Mouse (Mus musculus): Measurements from ENCODE around the gene Trip11. TPM values are rescaled to one million over a fixed set of nuclear protein-coding genes. Genes with fewer than 3 reads are reported as not detected.

Trip11 gene
- polyA plus RNA-seq, 1 experiment from 2014 or later: 31.2 TPM

DNA sequence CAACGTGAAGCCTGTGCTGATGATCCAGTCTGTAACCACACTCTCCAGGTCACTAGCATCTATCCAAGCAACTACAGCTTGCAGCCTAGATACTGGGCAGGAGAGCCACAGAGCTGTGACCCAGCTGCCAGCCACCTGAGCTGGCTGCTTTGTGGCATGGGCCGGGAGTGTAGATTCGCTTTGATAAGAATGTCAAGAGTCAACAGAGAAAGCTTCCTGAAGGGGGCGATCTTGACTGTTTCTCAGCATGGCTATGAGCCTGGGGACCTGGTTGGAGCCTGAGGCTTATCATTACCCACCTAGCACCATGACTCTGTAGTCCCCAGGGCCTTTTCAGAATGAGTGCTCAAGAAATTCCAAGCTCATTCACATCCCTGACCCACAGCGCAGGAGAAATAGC, 96.3 kb downstream of the Trip11 start:
- 54% methylated on average over 5 of the region's 5 CpGs for WGBS
- Histone ChIP-seq H3K4me3 (replicated peaks) (no peak overlapping the region), H3K9me3 (no peaks in the 10 kb centered on the region), H3K9ac (no peak overlapping the region), H3K4me1 (replicated peaks) (peaks cover 11% of the 10 kb centered on the region), H3K4me2 (replicated peaks) (peak overlapping the region; percentile 45; the same call in 1 of the 2 replicates), H3K36me3 (no peaks in the 10 kb centered on the region), H3K27me3 (replicated peaks) (no peaks in the 10 kb centered on the region), H3K27ac (no peak overlapping the region)
- no peak for ATAC-seq

DNA sequence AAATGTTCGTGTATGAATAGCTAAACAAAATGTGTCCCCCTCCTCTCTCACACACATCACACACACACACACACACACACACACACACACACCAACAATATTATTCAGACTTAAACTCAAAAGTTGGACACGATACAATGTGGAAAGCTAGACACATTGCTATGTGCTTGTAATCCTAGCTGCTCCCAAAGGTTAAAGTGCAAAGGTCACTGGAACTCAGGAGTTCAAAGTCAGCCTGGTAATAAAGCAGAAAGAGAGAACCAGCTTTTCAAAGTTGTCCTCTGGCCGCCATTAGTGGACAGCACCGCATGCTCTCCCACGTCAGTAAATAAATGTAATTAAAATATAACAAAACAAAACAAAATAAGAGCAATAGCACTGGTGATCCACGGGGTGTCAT, 97.3 kb downstream of the Trip11 start:
- no peak overlapping the region for H3K27ac ChIP-seq
- no peak for ATAC-seq
- H3K4me3 ChIP-seq (replicated peaks): no peak overlapping the region
- WGBS: 85% methylated on average over 6 of the region's 6 CpGs
- no peak overlapping the region for H3K4me2 ChIP-seq (replicated peaks)
- H3K4me1 ChIP-seq (replicated peaks): peaks cover 11% of the 10 kb centered on the region
- no peaks in the 10 kb centered on the region for H3K36me3 ChIP-seq
- no peaks in the 10 kb centered on the region for H3K27me3 ChIP-seq (replicated peaks)
- H3K9ac ChIP-seq: no peak overlapping the region
- H3K9me3 ChIP-seq: no peaks in the 10 kb centered on the region

DNA sequence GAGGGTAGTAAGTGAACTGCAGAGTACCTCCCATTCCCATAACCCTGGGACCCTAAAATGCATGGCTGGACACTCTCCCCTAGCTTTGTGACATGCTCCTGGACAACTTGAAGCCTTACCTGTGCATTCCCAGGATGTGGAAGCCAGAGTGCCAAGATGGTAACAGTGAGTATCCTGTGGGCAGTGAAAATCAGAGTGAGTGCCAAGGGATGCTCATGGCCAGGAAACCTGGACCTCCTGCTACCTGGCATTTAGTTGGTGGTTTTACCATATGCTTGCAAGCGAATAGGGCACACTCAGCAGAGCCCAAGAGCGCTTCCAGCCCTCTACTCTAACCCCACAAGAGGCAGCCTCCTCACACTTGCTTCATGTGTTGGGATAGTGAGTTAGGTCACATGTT, 98.6 kb downstream of the Trip11 start:
- Histone ChIP-seq H3K9me3 (no peaks in the 10 kb centered on the region), H3K27ac (no peak overlapping the region), H3K4me2 (replicated peaks) (no peak overlapping the region), H3K4me3 (replicated peaks) (no peak overlapping the region), H3K9ac (no peak overlapping the region), H3K4me1 (replicated peaks) (peaks cover 9% of the 10 kb centered on the region), H3K27me3 (replicated peaks) (no peaks in the 10 kb centered on the region), H3K36me3 (no peaks in the 10 kb centered on the region)
- WGBS: 94% methylated on average over 2 of the region's 2 CpGs
- ATAC-seq: no peak

DNA sequence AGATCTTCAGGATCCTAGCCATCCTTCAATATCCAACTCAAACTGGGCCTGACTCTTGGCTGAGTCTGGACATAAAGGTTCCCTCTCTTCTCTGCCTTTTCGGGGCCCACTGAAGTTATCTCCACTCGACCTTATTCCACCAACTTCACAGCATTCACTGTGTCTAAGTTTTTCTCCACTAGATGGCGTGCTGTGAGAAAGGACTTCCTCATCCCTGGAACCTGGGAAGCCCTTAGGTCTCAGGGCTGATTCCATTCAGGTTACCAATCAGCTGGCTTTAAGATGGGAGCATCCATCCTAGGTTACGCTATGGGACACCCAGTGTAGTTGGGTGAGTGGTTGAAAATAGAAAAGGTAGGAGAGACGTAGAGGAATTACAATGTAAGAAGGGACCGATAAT, 101.9 kb downstream of the Trip11 start:
- no peak overlapping the region for H3K4me3 ChIP-seq (replicated peaks)
- H3K27me3 ChIP-seq (replicated peaks): no peaks in the 10 kb centered on the region
- no peaks in the 10 kb centered on the region for H3K4me1 ChIP-seq (replicated peaks)
- H3K36me3 ChIP-seq: no peaks in the 10 kb centered on the region
- no peaks in the 10 kb centered on the region for H3K9me3 ChIP-seq
- no peak overlapping the region for H3K4me2 ChIP-seq (replicated peaks)
- WGBS: 59% methylated on average over 6 of the region's 6 CpGs
- no peak overlapping the region for H3K9ac ChIP-seq
- no peak for ATAC-seq
- no peak overlapping the region for H3K27ac ChIP-seq

DNA sequence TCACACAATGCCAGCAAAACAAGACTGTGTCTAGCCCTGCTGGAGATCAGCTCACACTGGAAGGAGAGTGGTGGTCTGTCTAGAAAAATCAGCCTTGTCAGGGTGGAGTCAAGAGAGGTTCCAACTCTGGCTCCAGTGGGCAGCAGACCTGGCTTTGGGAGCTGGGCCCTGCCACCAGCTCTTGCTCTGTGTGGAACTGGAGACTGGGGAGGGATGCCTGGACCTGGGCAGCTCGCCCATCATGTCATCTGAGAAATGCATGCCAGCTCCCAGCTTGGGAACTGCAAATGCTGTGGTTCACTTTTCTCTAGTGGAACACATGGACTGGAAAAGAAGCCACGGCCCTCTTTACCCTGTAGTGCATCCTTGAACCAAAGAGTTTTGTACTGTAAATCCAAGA, 102.6 kb downstream of the Trip11 start:
- Histone ChIP-seq H3K4me1 (replicated peaks) (no peaks in the 10 kb centered on the region), H3K9me3 (no peaks in the 10 kb centered on the region), H3K9ac (no peak overlapping the region), H3K4me3 (replicated peaks) (no peak overlapping the region), H3K27ac (no peak overlapping the region), H3K27me3 (replicated peaks) (no peaks in the 10 kb centered on the region), H3K4me2 (replicated peaks) (no peak overlapping the region), H3K36me3 (no peaks in the 10 kb centered on the region)
- ATAC-seq: no peak
- WGBS: 67% methylated on average over 2 of the region's 2 CpGs

DNA sequence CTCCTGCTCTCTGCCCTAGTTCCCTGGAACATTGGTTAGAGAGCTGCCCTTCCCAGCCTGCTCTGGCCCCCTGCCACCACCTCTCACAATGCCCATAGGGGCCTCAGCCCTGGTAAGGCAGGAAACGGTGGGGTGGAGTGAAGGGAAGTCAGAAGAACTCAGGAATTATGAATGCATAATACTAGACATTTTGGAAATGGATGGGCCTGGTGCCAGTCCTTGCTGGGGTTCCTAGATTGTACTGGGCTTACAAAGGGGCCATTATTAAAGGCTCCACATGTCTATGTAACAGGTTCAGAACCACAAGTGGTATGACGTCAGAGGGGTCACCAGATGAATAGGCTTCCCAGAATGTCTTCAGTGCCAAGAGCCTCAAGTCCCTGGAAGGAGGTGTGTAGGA, 105.7 kb downstream of the Trip11 start:
- no peaks in the 10 kb centered on the region for H3K27me3 ChIP-seq (replicated peaks)
- WGBS: 73% methylated on average over 2 of the region's 2 CpGs
- H3K9ac ChIP-seq: no peak overlapping the region
- ATAC-seq: no peak
- H3K36me3 ChIP-seq: no peaks in the 10 kb centered on the region
- H3K4me3 ChIP-seq (replicated peaks): no peak overlapping the region
- no peak overlapping the region for H3K27ac ChIP-seq
- H3K4me1 ChIP-seq (replicated peaks): no peaks in the 10 kb centered on the region
- H3K9me3 ChIP-seq: no peaks in the 10 kb centered on the region
- H3K4me2 ChIP-seq (replicated peaks): no peak overlapping the region

DNA sequence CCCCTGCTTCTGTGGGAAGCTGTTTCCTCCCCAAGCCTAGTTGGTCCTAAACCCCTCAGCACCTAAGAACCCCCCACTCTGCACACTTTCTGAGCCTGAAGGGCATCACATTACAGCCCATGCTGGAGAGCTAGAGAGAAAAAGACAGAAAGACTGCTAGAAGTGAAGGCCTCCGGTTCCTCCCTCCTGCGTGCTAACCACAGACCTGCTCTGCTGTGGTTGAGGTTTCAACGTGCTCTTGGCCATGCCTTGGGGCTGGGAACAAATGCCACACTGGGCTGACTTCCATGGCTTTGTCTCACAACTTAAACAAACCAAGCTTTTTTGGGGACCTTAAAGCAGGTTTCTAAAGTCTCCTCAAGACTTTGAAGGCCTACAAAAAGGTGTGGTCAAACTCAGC, 110.6 kb downstream of the Trip11 start:
- Histone ChIP-seq H3K4me1 (replicated peaks) (no peaks in the 10 kb centered on the region), H3K4me3 (replicated peaks) (no peak overlapping the region), H3K27ac (no peak overlapping the region), H3K36me3 (no peaks in the 10 kb centered on the region), H3K27me3 (replicated peaks) (no peaks in the 10 kb centered on the region), H3K4me2 (replicated peaks) (no peak overlapping the region), H3K9ac (no peak overlapping the region), H3K9me3 (no peaks in the 10 kb centered on the region)
- 83% methylated on average over 3 of the region's 3 CpGs for WGBS
- no peak for ATAC-seq

DNA sequence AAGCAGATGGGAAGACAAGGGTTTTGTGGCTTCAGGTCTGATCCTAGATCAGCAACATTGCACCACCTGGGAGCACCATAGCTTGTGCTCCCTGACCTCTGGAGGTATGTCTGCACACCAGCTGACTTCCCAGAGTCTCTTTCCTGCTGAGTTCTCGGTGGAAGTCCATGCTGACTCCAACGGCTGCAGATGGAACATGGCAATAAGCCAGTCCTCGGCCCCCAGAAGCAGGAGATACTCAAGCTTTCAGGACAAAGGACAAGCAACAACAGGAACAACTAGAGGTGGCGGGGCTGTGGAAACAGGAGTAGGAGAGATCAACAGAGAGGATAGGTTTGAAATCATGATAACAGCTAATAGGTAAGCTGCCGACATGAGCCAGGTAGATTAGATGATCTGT, 111.3 kb downstream of the Trip11 start:
- 72% methylated on average over 5 of the region's 5 CpGs for WGBS
- no peaks in the 10 kb centered on the region for H3K27me3 ChIP-seq (replicated peaks)
- H3K27ac ChIP-seq: no peak overlapping the region
- H3K9ac ChIP-seq: no peak overlapping the region
- H3K4me1 ChIP-seq (replicated peaks): no peaks in the 10 kb centered on the region
- H3K4me3 ChIP-seq (replicated peaks): no peak overlapping the region
- no peak overlapping the region for H3K4me2 ChIP-seq (replicated peaks)
- no peak for ATAC-seq
- H3K9me3 ChIP-seq: no peaks in the 10 kb centered on the region
- no peaks in the 10 kb centered on the region for H3K36me3 ChIP-seq

DNA sequence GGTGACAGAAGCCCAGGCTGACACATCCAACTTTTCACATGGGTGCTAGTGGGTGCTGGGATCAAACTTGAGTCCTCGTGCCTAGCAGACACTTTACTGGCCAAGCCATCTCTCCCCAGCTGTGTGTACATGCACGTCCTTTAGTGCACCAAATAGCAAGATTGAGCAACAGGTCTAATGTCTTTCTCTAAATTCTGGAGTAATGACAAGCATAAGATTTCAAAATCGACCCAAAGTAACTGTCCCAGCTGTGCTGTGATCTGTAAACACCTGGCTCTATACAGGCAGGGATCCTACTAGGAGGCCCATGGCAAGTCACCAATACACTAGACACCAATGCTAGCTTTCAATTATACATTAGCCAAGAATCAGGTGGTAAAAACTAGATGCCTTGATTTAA, 112.0 kb downstream of the Trip11 start:
- Histone ChIP-seq H3K4me1 (replicated peaks) (no peaks in the 10 kb centered on the region), H3K9ac (no peak overlapping the region), H3K9me3 (no peaks in the 10 kb centered on the region), H3K27me3 (replicated peaks) (no peaks in the 10 kb centered on the region), H3K27ac (no peak overlapping the region), H3K4me2 (replicated peaks) (no peak overlapping the region), H3K36me3 (no peaks in the 10 kb centered on the region), H3K4me3 (replicated peaks) (no peak overlapping the region)
- no peak for ATAC-seq
- WGBS: 78% methylated on average over 3 of the region's 3 CpGs

DNA sequence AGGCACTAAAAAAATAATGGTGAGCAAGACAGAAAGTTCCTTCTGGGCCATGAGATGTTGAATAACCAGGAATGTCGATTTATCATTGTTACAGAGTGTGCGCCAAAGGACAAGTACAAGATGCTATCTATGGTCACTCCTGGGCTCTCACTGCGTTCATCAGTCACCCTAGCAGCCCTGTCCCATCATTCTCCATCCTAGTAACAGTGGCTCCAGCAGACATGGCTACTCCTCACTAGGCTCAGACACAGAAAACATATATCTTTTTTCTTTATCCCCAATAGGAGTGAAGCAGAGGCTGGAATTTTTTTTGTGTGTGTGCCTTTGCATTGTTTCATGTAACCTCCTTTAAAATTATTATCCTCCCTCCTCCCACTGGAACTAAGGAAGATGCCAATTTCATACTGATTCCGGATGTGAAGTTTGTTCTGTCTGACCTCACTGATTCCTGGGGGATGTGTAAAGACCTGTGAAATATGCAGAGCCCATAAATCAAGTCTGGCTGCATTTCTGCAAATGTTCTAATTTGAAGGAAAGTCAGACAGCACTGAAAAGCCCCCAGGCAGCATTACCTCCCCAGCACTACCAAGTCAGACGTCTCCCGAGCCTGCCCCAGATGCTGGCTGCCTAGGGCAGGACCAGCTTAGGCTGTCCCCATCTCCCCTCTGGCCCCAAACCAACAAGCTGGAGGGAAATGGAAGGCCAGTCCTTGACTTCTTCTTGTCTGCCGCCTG, 114.7 kb downstream of the Trip11 start:
- Histone ChIP-seq H3K27ac (no peak overlapping the region), H3K4me2 (replicated peaks) (no peak overlapping the region), H3K36me3 (no peaks in the 10 kb centered on the region), H3K27me3 (replicated peaks) (no peaks in the 10 kb centered on the region), H3K9ac (no peak overlapping the region), H3K4me1 (replicated peaks) (no peaks in the 10 kb centered on the region), H3K9me3 (no peaks in the 10 kb centered on the region), H3K4me3 (replicated peaks) (no peak overlapping the region)
- 62% methylated on average over 7 of the region's 7 CpGs for WGBS
- no peak for ATAC-seq

DNA sequence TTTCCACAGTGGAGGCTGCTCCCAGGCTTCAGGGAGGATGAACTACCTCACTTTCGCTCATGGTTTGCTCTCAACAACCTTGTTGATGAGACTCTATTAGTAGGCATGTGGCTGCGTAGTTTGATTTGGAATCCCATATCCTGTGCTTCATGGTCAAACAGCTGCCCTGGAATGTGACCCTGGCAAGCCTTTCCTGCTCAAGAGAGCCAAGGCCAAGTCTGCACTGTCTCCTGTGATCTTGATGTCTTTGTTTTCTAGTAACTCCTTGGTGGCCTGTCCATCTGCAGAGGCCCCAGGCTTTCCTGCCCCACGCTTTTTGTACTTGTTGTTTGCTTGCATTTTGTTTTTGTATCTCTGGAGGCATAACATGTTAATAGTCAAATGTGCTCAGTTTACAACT, 118.6 kb downstream of the Trip11 start:
- 78% methylated on average over 3 of the region's 3 CpGs for WGBS
- no peak overlapping the region for H3K4me2 ChIP-seq (replicated peaks)
- H3K27ac ChIP-seq: no peak overlapping the region
- H3K9ac ChIP-seq: no peak overlapping the region
- H3K9me3 ChIP-seq: no peaks in the 10 kb centered on the region
- no peaks in the 10 kb centered on the region for H3K27me3 ChIP-seq (replicated peaks)
- no peak overlapping the region for H3K4me3 ChIP-seq (replicated peaks)
- no peaks in the 10 kb centered on the region for H3K36me3 ChIP-seq
- ATAC-seq: no peak
- no peaks in the 10 kb centered on the region for H3K4me1 ChIP-seq (replicated peaks)

DNA sequence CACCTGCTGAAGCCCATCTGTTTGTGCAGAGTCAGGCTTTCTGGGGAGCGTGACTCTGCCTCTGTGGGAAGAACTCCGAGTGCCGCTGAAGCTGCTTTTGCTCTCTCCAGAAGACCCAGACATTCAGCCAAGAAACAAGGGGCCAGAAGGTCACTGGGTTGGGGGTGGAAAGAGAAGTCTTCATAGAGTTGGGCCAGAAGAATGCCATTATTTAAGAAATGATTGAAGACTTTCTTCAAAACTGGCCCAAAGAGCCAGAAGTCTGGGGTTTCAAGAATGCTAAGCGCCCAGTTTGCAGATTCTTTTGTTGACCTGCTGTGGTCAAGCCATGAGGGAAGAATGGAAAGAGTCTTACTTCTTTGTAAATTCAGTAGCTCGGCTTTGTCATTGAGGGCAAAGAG, 119.8 kb downstream of the Trip11 start:
- Histone ChIP-seq H3K9me3 (no peaks in the 10 kb centered on the region), H3K36me3 (no peaks in the 10 kb centered on the region), H3K4me3 (replicated peaks) (no peak overlapping the region), H3K9ac (no peak overlapping the region), H3K4me1 (replicated peaks) (no peaks in the 10 kb centered on the region), H3K27me3 (replicated peaks) (no peaks in the 10 kb centered on the region), H3K4me2 (replicated peaks) (no peak overlapping the region), H3K27ac (no peak overlapping the region)
- ATAC-seq: no peak
- 84% methylated on average over 5 of the region's 5 CpGs for WGBS

DNA sequence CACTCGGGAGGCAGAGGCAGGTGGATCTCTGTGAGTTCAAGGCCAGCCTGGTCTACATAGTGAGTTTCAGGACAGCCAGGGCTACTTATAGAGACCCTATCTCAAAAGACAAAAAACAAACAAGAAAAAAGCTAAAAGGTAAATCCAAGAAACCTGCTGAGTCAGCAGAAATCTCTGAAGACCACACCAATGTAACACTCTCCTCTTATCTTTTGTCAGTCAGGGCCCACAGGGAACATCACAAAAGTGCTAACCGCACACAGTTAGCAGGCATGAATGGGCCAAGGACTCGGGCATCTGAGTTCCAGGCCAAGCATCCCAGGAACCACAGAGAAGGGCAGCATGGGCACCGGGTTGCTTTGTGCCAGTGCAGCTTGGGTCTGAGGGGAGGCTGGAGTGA, 120.4 kb downstream of the Trip11 start:
- ATAC-seq: no peak
- no peak overlapping the region for H3K4me2 ChIP-seq (replicated peaks)
- H3K9ac ChIP-seq: no peak overlapping the region
- no peak overlapping the region for H3K27ac ChIP-seq
- H3K27me3 ChIP-seq (replicated peaks): no peaks in the 10 kb centered on the region
- H3K36me3 ChIP-seq: no peaks in the 10 kb centered on the region
- 88% methylated on average over 4 of the region's 4 CpGs for WGBS
- no peak overlapping the region for H3K4me3 ChIP-seq (replicated peaks)
- H3K4me1 ChIP-seq (replicated peaks): no peaks in the 10 kb centered on the region
- no peaks in the 10 kb centered on the region for H3K9me3 ChIP-seq

Measured in intestine, embryonic 15.5 days (tissue).